Mouse (Mus musculus) kidney, adult 2 months (tissue): Measurements from ENCODE around the gene H2-K1. TPM values are rescaled to one million over a fixed set of nuclear protein-coding genes. Genes with fewer than 3 reads are reported as not detected.

Experiments used
- DNase-seq: peaks from one replicate; pipeline ENCODE4 v3.0.0; 2021
- H3K27ac ChIP-seq: fragments of 200-500 bp; 2 replicates; pipeline ENCODE4 v1.5.1; 2012; ENCODE audit warnings: low read depth, low read length, control low read depth, inconsistent platforms; ENCODE audit not compliant: insufficient read depth
- H3K27me3 ChIP-seq: fragments of 200-500 bp; replicated peaks from 2 replicates; pipeline ENCODE4 v1.6.1; 2012; ENCODE audit warnings: mild to moderate bottlenecking, moderate library complexity, low read length, inconsistent platforms; ENCODE audit not compliant: control insufficient read depth, insufficient read depth
- H3K36me3 ChIP-seq: fragments of 200-500 bp; 2 replicates; pipeline ENCODE4 v1.6.1; 2012; ENCODE audit warnings: mild to moderate bottlenecking, moderate library complexity, low read length, inconsistent platforms; ENCODE audit not compliant: control insufficient read depth, insufficient read depth
- H3K4me1 ChIP-seq: fragments of 200-500 bp; 2 replicates; pipeline ENCODE4 v1.6.1; 2011; ENCODE audit warnings: low read length; ENCODE audit not compliant: control insufficient read depth, insufficient read depth
- H3K4me3 ChIP-seq: fragments of 200-500 bp; 2 replicates; pipeline ENCODE4 v1.5.1; 2011; ENCODE audit warnings: mild to moderate bottlenecking, low read depth, low read length, control low read depth; ENCODE audit not compliant: insufficient read depth
- CTCF ChIP-seq: fragments of 200-500 bp; conservative IDR thresholded peaks from 2 replicates; pipeline ENCODE4 v1.5.1; 2011; ENCODE audit warnings: low read depth, mild to moderate bottlenecking, control low read depth, low read length, moderate library complexity, mixed read lengths; ENCODE audit not compliant: insufficient read depth, insufficient read length
- POLR2A ChIP-seq: fragments of 200-500 bp; IDR thresholded peaks from one replicate; pipeline ENCODE4 v1.6.1; 2011; ENCODE audit warnings: low read depth, low read length, control low read depth
- WGBS: fragments of 180-500 bp; shearing (Covaris S2); methylation state at CpG from one replicate; pipeline ENCODE4 v1.1.7; 2018; 5-methylcytosine and 5-hydroxymethylcytosine counted together
- polyA plus RNA-seq: library from polyadenylated mRNA; depleted of rRNA; stranded (reverse); fragments of >200 nt; gene quantifications from 2 replicates; pipeline ENCODE4 v1.2.3, GENCODE M21; 2012; rRNA removed

The H2-K1 gene
- 1,162 and 1,255 TPM in 2 replicates for polyA plus RNA-seq

DNA sequence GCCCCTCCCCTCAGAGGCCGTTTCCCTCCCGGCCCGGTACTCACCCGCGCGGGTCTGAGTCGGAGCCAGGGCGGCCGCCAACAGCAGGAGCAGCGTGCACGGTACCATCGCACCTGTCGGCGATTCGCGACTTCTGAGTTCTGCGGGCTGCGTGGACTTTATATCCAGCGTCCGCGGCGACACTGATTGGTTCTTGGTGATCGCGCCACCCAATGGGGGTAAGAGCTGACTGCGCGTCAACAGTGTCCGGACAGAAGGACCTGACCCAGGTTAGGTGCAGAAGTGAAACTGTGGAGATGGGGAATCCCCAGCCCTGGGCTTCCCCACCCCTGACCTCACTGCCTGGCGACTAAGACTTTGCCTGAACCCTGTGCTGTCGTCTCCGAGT lies at the start of gene H2-K1:
TSS of gene H2-K1 (minus strand) at position 198 of the 388 bp plus-strand sequence.
- TF ChIP-seq POLR2A = peak; percentile 98
- no peak for TF ChIP-seq CTCF
- Histone ChIP-seq H3K36me3 (no peaks in the 10 kb centered on the region), H3K27ac (peak within 1 kb of the TSS; percentile 39), H3K27me3 (no peaks in the 10 kb centered on the region), H3K4me3 (peak within 1 kb of the TSS; percentile 72), H3K4me1 (no peaks in the 10 kb centered on the region)
- under 1% methylated on average over 30 of the region's 30 CpGs for WGBS
- peak; percentile 97 for DNase-seq

GRCm38 (mm10) chr17:34047404-34048050 lies 47.4 kb upstream of the H2-K1 start:
- Histone ChIP-seq H3K4me1 (no peaks in the 10 kb centered on the region), H3K27me3 (no peaks in the 10 kb centered on the region), H3K4me3 (no peak overlapping the region), H3K27ac (no peak overlapping the region), H3K36me3 (no peaks in the 10 kb centered on the region)
- DNase-seq = no peak
- TF ChIP-seq POLR2A (no peak), CTCF (no peak)
- 88% methylated on average over 5 of the region's 5 CpGs for WGBS

GRCm38 (mm10) chr17:34045941-34046340 lies 45.8 kb upstream of the H2-K1 start:
- TF ChIP-seq CTCF (no peak), POLR2A (no peak)
- no peaks in the 10 kb centered on the region for H3K36me3 ChIP-seq
- no peak overlapping the region for H3K4me3 ChIP-seq
- no peak for DNase-seq
- no peak overlapping the region for H3K27ac ChIP-seq
- WGBS = 83% methylated on average over 14 of the region's 14 CpGs
- H3K4me1 ChIP-seq = no peaks in the 10 kb centered on the region
- H3K27me3 ChIP-seq = no peaks in the 10 kb centered on the region

DNA sequence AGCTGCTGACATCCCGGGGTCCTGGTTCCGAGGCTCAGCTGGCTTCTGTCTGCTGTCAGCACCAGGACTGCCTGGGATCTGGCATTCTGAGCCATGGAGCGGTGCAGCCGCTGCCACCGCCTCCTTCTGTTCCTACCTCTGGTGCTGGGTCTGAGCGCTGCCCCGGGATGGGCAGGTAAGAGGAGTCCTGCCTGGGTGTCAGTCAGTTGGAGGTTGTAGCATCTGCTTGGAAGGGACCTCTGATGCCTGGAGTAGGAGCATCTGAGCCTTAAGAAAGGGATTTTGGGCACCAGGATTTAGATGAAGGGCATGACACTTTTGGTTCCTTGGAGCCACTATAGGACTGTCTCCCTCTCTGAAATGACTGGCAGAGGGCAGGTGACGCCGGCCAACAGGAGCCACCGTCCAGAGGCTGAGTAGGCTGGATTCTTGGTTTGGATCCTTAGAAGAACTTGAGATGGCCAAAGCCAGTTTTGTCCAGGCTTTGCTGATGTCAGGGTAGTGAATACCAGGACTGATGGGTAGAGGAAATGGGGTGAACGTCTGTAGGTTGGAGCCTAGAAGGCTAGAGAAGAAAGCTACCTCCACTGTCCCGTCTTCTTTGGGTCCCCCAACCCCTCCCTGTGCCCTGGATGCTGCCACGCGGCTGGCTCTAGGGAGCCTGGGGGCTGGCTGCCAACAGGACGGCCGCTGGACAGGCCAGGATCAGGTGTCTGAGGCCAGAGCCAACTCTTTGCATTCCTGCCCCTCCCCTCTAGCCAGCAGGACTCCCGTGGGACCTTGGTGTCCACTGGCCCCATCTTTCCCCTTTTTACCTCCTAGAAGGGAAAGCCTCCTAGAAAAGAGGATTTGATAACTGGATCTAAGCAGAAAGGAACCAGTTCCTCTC lies 39.7 kb upstream of the H2-K1 start:
- Histone ChIP-seq H3K4me3 (no peak overlapping the region), H3K36me3 (peaks cover 2% of the 10 kb centered on the region; the same call in 1 of the 2 replicates), H3K27me3 (no peaks in the 10 kb centered on the region), H3K4me1 (no peaks in the 10 kb centered on the region), H3K27ac (no peak overlapping the region)
- DNase-seq = peak; percentile 33
- WGBS = 9% methylated on average over 17 of the region's 17 CpGs
- TF ChIP-seq CTCF = no peak
- TF ChIP-seq POLR2A = no peak

GRCm38 (mm10) chr17:34038878-34039561 lies 38.9 kb upstream of the H2-K1 start, which contains the start of gene Col11a2:
Col11a2 (plus strand) TSS chr17:34039437.
- Histone ChIP-seq H3K36me3 (peaks cover 2% of the 10 kb centered on the region; the same call in 1 of the 2 replicates), H3K27ac (no peak within 1 kb of the TSS), H3K27me3 (no peaks in the 10 kb centered on the region), H3K4me1 (no peaks in the 10 kb centered on the region), H3K4me3 (no peak within 1 kb of the TSS)
- 6% methylated on average over 28 of the region's 28 CpGs for WGBS
- TF ChIP-seq POLR2A (no peak), CTCF (no peak)
- DNase-seq = no peak

- DNase-seq = no peak
- WGBS = 13% methylated on average over 21 of the region's 21 CpGs
- TF ChIP-seq POLR2A (no peak), CTCF (no peak)
Observed at GRCm38 (mm10) chr17:34038440-34038839, 38.3 kb upstream of the H2-K1 start.

More at GRCm38 (mm10) chr17:34038440-34038839, 38.3 kb upstream of the H2-K1 start:
- no peaks in the 10 kb centered on the region for H3K27me3 ChIP-seq
- peaks cover 2% of the 10 kb centered on the region; the same call in 1 of the 2 replicates for H3K36me3 ChIP-seq
- H3K4me1 ChIP-seq = no peaks in the 10 kb centered on the region
- H3K27ac ChIP-seq = no peak overlapping the region
- no peak overlapping the region for H3K4me3 ChIP-seq
